Mouse (Mus musculus): ENCODE measurements around the gene Themis2. TPM values are rescaled to one million over a fixed set of nuclear protein-coding genes. Genes with fewer than 3 reads are reported as not detected.

The Themis2 gene
- polyA plus RNA-seq, 1 experiment from 2014 or later = 1.8 TPM

DNA sequence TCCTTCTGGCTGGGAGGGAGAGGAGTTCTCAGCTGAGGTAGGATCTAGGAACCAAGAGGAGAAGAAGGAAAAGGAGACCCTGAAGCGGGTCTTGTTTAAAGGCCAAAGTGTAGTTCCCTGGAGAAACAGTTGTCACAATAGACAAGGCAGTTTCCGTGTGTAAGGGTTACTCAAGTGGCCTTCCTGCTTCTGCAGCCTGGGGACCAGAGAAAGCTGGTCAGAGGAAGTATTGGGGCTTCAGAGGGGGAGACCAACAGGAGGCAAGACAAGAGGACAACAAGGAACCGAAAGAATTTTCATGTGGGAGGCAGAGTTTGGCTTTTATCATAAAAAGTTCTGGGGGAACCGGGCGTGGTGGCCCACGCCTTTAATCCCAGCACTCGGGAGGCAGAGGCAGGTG, 20.2 kb upstream of the Themis2 start:
- ATAC-seq (ENCODE audit: insufficient read depth, low FRiP score) = no peak

DNA sequence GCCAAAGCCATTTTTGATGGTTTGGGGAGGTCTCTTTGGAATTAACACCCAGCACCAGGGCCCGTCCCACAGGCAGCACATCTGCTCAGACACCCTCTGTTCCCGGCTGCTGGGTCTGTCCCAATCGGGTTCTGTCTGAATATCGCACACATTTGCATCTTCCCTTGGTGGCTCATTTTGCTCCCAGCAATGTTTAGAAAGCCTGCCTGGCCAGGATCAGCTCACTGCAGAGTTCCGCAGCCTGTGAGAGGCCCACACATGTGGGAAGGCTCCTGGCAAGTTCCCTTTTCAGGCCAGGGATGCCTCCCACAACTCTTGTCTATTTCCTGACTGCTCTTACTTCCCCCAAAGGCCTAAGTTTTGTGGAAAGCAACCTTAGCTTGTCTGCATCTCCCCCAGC, 13.4 kb upstream of the Themis2 start:
- Histone ChIP-seq H3K36me3 (ENCODE audit: control insufficient read depth, insufficient read depth, low read length) (no peaks in the 10 kb centered on the region), H3K4me1 (ENCODE audit: control insufficient read depth, insufficient read depth, low read length) (no peaks in the 10 kb centered on the region), H3K27me3 (ENCODE audit: control insufficient read depth, insufficient read depth, low read length) (no peaks in the 10 kb centered on the region), H3K27ac (ENCODE audit: low read length) (peak overlapping the region; percentile 9; the same call in 1 of the 2 replicates), H3K4me2 (ENCODE audit: low read depth, low read length) (no peak overlapping the region), H3K4me3 (replicated peaks; ENCODE audit: low read length) (no peak overlapping the region), H3K9me3 (replicated peaks; ENCODE audit: control insufficient read depth, low read length) (peaks cover 10% of the 10 kb centered on the region), H3K9ac (ENCODE audit: low read length) (no peak overlapping the region)
- WGBS = 56% methylated on average over 5 of the region's 5 CpGs
- ATAC-seq (ENCODE audit: insufficient read depth, low FRiP score) = no peak

More for the DNA sequence above, 20.2 kb upstream of the Themis2 start:
- Histone ChIP-seq H3K9ac (ENCODE audit: low read length) (no peak overlapping the region), H3K4me2 (ENCODE audit: low read depth, low read length) (no peak overlapping the region), H3K27me3 (ENCODE audit: control insufficient read depth, insufficient read depth, low read length) (no peaks in the 10 kb centered on the region), H3K9me3 (replicated peaks; ENCODE audit: control insufficient read depth, low read length) (peaks cover 3% of the 10 kb centered on the region), H3K36me3 (ENCODE audit: control insufficient read depth, insufficient read depth, low read length) (no peaks in the 10 kb centered on the region), H3K4me3 (replicated peaks; ENCODE audit: low read length) (no peak overlapping the region), H3K4me1 (ENCODE audit: control insufficient read depth, insufficient read depth, low read length) (no peaks in the 10 kb centered on the region), H3K27ac (ENCODE audit: low read length) (peak overlapping the region; percentile 1; the same call in 1 of the 2 replicates)
- 78% methylated on average over 7 of the region's 7 CpGs for whole genome bisulfite sequencing

DNA sequence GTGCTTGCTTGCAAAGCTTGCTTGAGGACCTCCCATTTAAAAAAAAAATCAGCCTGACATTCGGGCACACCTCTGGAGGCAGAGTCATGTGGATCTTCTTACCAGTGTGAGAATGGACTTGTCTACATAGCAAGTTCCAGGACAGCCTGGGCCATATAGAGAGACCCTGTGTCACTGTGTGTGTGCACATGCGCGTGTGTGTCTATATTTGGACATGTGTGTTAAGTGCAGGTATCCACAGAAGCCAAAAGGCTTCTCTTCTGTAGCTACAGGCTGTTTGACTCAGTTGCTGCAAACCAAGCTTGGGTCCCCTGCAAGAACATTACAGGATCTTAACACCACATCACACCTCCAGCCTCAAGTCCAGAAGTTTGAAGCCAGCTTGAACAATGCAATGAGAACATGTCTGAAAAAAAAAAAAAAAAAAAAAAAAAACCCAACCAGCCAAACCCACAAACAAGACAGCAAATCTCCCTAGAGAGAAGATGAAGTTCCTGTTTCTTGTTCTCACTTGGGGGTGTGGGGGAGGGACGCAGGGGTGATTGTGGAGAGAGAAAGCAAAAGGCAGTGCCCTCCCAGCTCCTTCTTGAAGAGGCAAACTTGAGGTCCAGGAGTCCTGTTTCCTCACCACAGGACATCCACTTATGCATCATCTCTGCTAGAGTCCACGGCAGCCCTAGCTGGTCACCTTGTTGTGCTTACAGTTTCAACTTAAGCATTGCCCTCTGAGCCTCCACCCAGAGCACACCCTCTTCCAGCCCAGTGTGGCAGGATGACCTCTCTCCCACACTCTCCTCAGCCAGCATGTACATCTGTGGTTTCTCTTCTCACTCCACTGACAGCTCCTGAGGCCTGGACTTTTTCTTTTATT, 11.8 kb upstream of the Themis2 start:
- no peaks in the 10 kb centered on the region for H3K4me1 ChIP-seq (ENCODE audit: control insufficient read depth, insufficient read depth, low read length)
- peak; percentile 37; the same call in 1 of the 2 replicates for ATAC-seq (ENCODE audit: insufficient read depth, low FRiP score)
- 61% methylated on average over 5 of the region's 5 CpGs for WGBS
- no peak overlapping the region for H3K4me2 ChIP-seq (ENCODE audit: low read depth, low read length)
- no peaks in the 10 kb centered on the region for H3K36me3 ChIP-seq (ENCODE audit: control insufficient read depth, insufficient read depth, low read length)
- 0 out of 2 replicates have a peak overlapping the region, but pooled peaks have one; percentile 15 for H3K27ac ChIP-seq (ENCODE audit: low read length)
- H3K27me3 ChIP-seq (ENCODE audit: control insufficient read depth, insufficient read depth, low read length) = no peaks in the 10 kb centered on the region
- no peak overlapping the region for H3K4me3 ChIP-seq (replicated peaks; ENCODE audit: low read length)
- peaks cover 10% of the 10 kb centered on the region for H3K9me3 ChIP-seq (replicated peaks; ENCODE audit: control insufficient read depth, low read length)
- H3K9ac ChIP-seq (ENCODE audit: low read length) = no peak overlapping the region

DNA sequence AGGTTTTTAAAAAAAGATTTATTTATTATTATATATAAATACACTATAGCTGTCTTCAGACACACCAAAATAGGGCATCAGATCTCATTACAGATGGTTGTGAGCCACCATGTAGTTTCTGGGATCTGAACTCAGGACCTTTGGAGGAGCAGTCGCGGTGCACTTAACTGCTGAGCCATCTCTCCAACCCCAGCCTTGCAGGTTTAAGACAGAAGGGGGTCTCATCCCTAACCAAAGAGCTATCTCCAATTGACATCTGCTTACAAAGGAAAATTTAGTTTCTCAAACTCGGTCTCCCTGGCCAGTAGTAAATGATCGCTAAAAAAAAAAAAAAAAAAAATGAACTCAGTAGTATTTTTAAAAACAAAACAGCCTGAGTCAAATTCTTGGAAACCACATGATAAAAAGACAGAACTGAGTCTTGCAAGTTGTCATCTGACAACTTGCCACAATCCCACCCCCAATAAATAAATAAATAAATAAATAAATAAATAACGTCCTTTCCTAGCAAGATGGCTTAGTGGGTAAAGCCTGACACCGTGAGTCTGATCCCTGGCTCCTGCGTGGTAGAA, 10.5 kb upstream of the Themis2 start:
- Histone ChIP-seq H3K9me3 (replicated peaks; ENCODE audit: control insufficient read depth, low read length) (peaks cover 10% of the 10 kb centered on the region), H3K4me1 (ENCODE audit: control insufficient read depth, insufficient read depth, low read length) (no peaks in the 10 kb centered on the region), H3K9ac (ENCODE audit: low read length) (no peak overlapping the region), H3K4me3 (replicated peaks; ENCODE audit: low read length) (no peak overlapping the region), H3K4me2 (ENCODE audit: low read depth, low read length) (no peak overlapping the region), H3K27me3 (ENCODE audit: control insufficient read depth, insufficient read depth, low read length) (no peaks in the 10 kb centered on the region), H3K27ac (ENCODE audit: low read length) (no peak overlapping the region), H3K36me3 (ENCODE audit: control insufficient read depth, insufficient read depth, low read length) (no peaks in the 10 kb centered on the region)
- ATAC-seq (ENCODE audit: insufficient read depth, low FRiP score) = no peak
- 84% methylated on average over 7 of the region's 7 CpGs for WGBS

DNA sequence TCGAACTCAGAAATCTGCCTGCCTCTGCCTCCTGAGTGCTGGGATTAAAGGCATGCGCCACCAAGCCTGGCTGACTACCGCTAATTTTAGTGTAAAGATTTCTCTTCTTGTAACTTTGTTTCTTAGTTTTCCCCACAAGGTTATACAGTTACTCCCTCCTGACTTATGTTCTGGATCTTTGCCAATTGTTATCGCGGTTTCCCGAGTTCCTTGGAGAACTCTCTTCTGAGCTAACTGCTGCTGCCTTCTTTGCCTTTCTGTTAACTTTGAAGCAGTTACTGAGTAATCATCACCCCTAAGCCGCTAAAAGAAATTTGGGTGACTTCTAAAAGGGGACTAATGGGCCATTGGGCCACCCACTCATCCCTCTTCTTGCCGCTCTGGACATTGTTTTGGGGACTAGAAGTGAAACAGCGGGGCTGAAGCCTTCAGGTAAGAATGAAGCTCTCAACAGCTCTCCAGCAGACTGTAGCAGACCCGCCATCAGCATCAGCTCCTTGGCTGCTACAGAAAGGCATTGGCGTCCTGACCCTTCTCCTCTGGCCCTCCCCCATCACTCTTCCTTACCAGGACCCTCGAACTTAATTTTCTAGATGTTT, 9.5 kb upstream of the Themis2 start:
- no peaks in the 10 kb centered on the region for H3K36me3 ChIP-seq (ENCODE audit: control insufficient read depth, insufficient read depth, low read length)
- H3K9ac ChIP-seq (ENCODE audit: low read length) = no peak overlapping the region
- no peak overlapping the region for H3K27ac ChIP-seq (ENCODE audit: low read length)
- H3K27me3 ChIP-seq (ENCODE audit: control insufficient read depth, insufficient read depth, low read length) = no peaks in the 10 kb centered on the region
- 69% methylated on average over 12 of the region's 12 CpGs for WGBS
- H3K9me3 ChIP-seq (replicated peaks; ENCODE audit: control insufficient read depth, low read length) = peaks cover 3% of the 10 kb centered on the region
- no peak overlapping the region for H3K4me2 ChIP-seq (ENCODE audit: low read depth, low read length)
- H3K4me1 ChIP-seq (ENCODE audit: control insufficient read depth, insufficient read depth, low read length) = no peaks in the 10 kb centered on the region
- H3K4me3 ChIP-seq (replicated peaks; ENCODE audit: low read length) = no peak overlapping the region
- no peak for ATAC-seq (ENCODE audit: insufficient read depth, low FRiP score)

DNA sequence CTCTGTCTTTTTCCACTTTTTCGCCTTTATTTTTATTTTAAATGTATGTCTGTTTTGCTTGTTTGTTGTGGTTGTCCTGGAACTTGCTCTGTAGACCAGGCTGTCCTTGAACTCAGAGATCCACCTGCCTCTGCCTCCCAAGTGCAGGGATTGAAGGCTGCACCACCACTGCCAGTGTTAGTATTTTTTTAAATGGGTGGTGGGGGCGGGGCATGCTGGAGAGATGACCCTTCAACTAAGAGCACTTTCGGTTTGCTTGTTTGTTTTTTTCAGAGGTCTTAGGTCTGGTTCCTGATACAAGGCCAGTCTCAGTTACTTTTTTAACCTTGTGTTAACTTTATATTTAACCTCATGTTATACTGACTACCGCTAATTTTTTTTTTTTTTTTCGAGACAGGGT, 9.0 kb upstream of the Themis2 start:
- Histone ChIP-seq H3K27me3 (ENCODE audit: control insufficient read depth, insufficient read depth, low read length) (no peaks in the 10 kb centered on the region), H3K27ac (ENCODE audit: low read length) (no peak overlapping the region), H3K4me2 (ENCODE audit: low read depth, low read length) (no peak overlapping the region), H3K9me3 (replicated peaks; ENCODE audit: control insufficient read depth, low read length) (no peaks in the 10 kb centered on the region), H3K9ac (ENCODE audit: low read length) (no peak overlapping the region), H3K4me1 (ENCODE audit: control insufficient read depth, insufficient read depth, low read length) (no peaks in the 10 kb centered on the region), H3K4me3 (replicated peaks; ENCODE audit: low read length) (no peak overlapping the region), H3K36me3 (ENCODE audit: control insufficient read depth, insufficient read depth, low read length) (no peaks in the 10 kb centered on the region)
- no peak for ATAC-seq (ENCODE audit: insufficient read depth, low FRiP score)
- 78% methylated on average over 5 of the region's 5 CpGs for WGBS

DNA sequence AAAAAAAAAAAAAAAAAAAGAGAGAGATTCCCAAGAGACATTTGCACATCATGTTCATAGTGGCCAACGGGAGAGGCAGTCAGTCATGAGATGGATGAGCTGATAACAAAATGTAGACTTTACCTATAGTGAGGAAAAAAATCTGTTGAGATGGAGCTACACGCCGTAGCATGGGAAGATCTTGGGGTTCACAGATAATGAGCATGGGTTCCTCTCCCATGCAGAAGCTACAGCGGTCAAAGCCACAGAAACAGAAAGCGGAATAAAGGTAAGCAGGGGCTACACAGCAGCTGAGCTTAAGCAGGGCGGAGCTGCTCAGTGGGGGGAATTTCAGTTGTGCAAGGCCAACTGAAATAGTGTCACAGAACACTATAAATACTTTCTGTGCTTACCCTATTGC, 8.1 kb upstream of the Themis2 start:
- WGBS = 78% methylated on average over 6 of the region's 6 CpGs
- Histone ChIP-seq H3K9me3 (replicated peaks; ENCODE audit: control insufficient read depth, low read length) (no peaks in the 10 kb centered on the region), H3K4me3 (replicated peaks; ENCODE audit: low read length) (no peak overlapping the region), H3K27me3 (ENCODE audit: control insufficient read depth, insufficient read depth, low read length) (no peaks in the 10 kb centered on the region), H3K4me1 (ENCODE audit: control insufficient read depth, insufficient read depth, low read length) (no peaks in the 10 kb centered on the region), H3K36me3 (ENCODE audit: control insufficient read depth, insufficient read depth, low read length) (no peaks in the 10 kb centered on the region), H3K4me2 (ENCODE audit: low read depth, low read length) (no peak overlapping the region), H3K27ac (ENCODE audit: low read length) (no peak overlapping the region), H3K9ac (ENCODE audit: low read length) (no peak overlapping the region)
- ATAC-seq (ENCODE audit: insufficient read depth, low FRiP score) = no peak; the same call in 1 of the 2 replicates

DNA sequence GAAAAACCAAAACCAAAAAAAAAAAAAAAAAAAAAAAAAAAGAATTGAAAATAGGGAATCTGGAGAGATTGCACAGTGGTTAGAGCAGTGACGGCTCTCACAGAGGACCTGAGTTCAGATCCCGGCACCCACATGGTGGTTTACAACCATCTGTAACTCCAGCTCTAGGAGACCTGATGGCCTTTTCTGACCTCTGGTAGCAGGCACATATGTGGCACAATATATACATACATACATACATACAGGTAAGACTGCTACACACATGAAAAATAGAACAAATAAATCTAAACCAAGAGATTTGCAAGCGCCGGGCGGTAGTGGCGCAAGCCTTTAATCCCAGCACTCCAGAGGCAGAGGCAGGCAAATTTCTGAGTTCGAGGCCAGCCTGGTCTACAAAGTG, 7.7 kb upstream of the Themis2 start:
- 96% methylated on average over 7 of the region's 7 CpGs for WGBS
- Histone ChIP-seq H3K27ac (ENCODE audit: low read length) (no peak overlapping the region), H3K27me3 (ENCODE audit: control insufficient read depth, insufficient read depth, low read length) (no peaks in the 10 kb centered on the region), H3K4me1 (ENCODE audit: control insufficient read depth, insufficient read depth, low read length) (no peaks in the 10 kb centered on the region), H3K4me3 (replicated peaks; ENCODE audit: low read length) (no peak overlapping the region), H3K4me2 (ENCODE audit: low read depth, low read length) (no peak overlapping the region), H3K36me3 (ENCODE audit: control insufficient read depth, insufficient read depth, low read length) (no peaks in the 10 kb centered on the region), H3K9ac (ENCODE audit: low read length) (no peak overlapping the region), H3K9me3 (replicated peaks; ENCODE audit: control insufficient read depth, low read length) (no peaks in the 10 kb centered on the region)
- no peak for ATAC-seq (ENCODE audit: insufficient read depth, low FRiP score)

DNA sequence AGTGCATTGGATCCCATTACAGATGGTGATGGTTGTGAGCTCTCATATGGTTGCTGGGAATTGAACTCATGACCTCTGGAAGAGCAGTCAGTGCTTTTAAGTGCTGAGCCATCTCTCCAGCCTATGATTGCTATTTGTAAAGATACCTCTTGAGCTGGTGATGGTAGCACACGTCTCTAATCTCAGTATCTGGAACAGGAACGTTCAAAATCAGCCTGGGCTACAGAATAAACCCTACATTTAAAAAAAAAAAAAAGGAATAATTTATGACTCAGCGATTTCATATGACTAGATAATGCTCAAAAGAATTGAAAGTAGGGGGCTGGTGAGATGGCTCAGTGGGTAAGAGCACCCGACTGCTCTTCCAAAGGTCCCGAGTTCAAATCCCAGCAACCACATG, 7.0 kb upstream of the Themis2 start:
- Histone ChIP-seq H3K9me3 (replicated peaks; ENCODE audit: control insufficient read depth, low read length) (no peaks in the 10 kb centered on the region), H3K36me3 (ENCODE audit: control insufficient read depth, insufficient read depth, low read length) (no peaks in the 10 kb centered on the region), H3K4me3 (replicated peaks; ENCODE audit: low read length) (no peak overlapping the region), H3K27me3 (ENCODE audit: control insufficient read depth, insufficient read depth, low read length) (no peaks in the 10 kb centered on the region), H3K4me2 (ENCODE audit: low read depth, low read length) (no peak overlapping the region), H3K4me1 (ENCODE audit: control insufficient read depth, insufficient read depth, low read length) (no peaks in the 10 kb centered on the region), H3K9ac (ENCODE audit: low read length) (no peak overlapping the region), H3K27ac (ENCODE audit: low read length) (no peak overlapping the region)
- WGBS = 83% methylated on average over 5 of the region's 5 CpGs
- ATAC-seq (ENCODE audit: insufficient read depth, low FRiP score) = no peak

Data from stomach, embryonic 16.5 days (tissue).